Mouse (Mus musculus) testis, adult 2 months (tissue): ENCODE measurements around the gene Ccsap. TPM values are rescaled to one million over a fixed set of nuclear protein-coding genes. Genes with fewer than 3 reads are reported as not detected.

Experiments used
- H3K27ac ChIP-seq: fragments of 200-500 bp; 2 replicates; pipeline ENCODE4 v1.5.1; 2012; ENCODE audit warnings: low read depth, low read length; ENCODE audit not compliant: control insufficient read depth, insufficient read depth
- H3K27me3 ChIP-seq: fragments of 200-500 bp; 2 replicates; pipeline ENCODE4 v1.6.1; 2012; ENCODE audit warnings: mild to moderate bottlenecking, low read length, moderate library complexity; ENCODE audit not compliant: control insufficient read depth, insufficient read depth
- H3K36me3 ChIP-seq: fragments of 200-500 bp; 2 replicates; pipeline ENCODE4 v1.6.1; 2012; ENCODE audit warnings: mild to moderate bottlenecking, low read length; ENCODE audit not compliant: control insufficient read depth, insufficient read depth
- H3K4me1 ChIP-seq: fragments of 200-500 bp; 2 replicates; pipeline ENCODE4 v1.6.1; 2012; ENCODE audit warnings: low read length; ENCODE audit not compliant: control insufficient read depth, insufficient read depth
- H3K4me3 ChIP-seq: fragments of 200-500 bp; 2 replicates; pipeline ENCODE4 v1.5.1; 2012; ENCODE audit warnings: low read depth, mild to moderate bottlenecking, low read length, moderate library complexity, mixed read lengths; ENCODE audit not compliant: control insufficient read depth
- CTCF ChIP-seq: fragments of 200-500 bp; IDR thresholded peaks from 2 replicates; pipeline ENCODE4 v1.5.1; 2012; ENCODE audit warnings: low read depth, mild to moderate bottlenecking, inconsistent platforms, low read length, moderate library complexity; ENCODE audit not compliant: control insufficient read depth, insufficient read depth, insufficient replicate concordance
- POLR2A ChIP-seq: fragments of 200-500 bp; IDR thresholded peaks from 2 replicates; pipeline ENCODE4 v1.6.1; 2012; ENCODE audit warnings: low read depth, mild to moderate bottlenecking, inconsistent platforms, low read length, moderate library complexity; ENCODE audit not compliant: control insufficient read depth
- polyA plus RNA-seq: library from polyadenylated mRNA; depleted of rRNA; stranded (reverse); fragments of >200 nt; gene quantifications from 2 replicates; pipeline ENCODE4 v1.2.3, GENCODE M21; 2012

Gene Ccsap
- polyA plus RNA-seq, 1 experiment: 28.2 TPM

DNA sequence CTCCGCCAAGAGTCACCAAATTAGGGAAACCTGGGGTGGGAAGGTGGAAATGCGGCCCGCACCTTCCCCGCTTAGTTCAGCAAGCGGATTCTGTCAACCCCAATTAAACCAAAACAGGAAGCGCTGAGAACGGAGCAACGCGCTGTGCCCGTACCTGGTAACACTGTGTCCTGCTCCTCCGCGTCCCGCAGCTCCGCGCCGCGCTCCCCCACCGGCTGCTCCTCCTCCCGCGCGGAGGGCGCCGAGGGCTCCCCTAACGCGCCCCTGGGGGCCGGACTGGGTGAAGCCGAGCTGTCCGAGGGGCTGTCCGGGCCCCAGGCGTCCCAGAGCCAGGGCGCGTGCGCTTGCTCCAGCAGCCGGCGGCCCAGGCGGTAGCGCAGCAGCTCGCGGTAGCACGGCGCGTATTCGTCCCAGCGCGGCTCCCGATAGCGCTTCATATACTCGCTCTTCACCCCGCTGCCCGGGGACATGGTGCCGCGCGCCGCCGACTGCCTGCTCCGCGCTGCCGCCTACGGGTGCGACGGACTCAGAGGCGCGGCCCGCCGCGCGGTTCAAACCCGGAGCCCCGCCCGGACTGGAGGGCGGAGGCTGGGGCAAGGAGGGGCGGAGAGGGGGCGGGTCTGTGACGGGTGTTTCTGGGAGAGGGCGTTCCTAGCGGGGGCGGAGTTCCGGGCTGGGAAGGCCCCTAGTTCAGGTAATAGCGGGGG, 915 bp downstream of the Ccsap start:
- H3K36me3 ChIP-seq: no peaks in the 10 kb centered on the region
- H3K27me3 ChIP-seq: peaks cover 9% of the 10 kb centered on the region
- no peak for TF ChIP-seq CTCF
- peak; percentile 3; the same call in 1 of the 2 replicates for TF ChIP-seq POLR2A
- peak overlapping the region; percentile 92 for H3K4me3 ChIP-seq
- peak overlapping the region; percentile 56; the same call in 1 of the 2 replicates for H3K27ac ChIP-seq
- H3K4me1 ChIP-seq: peaks cover 7% of the 10 kb centered on the region

DNA sequence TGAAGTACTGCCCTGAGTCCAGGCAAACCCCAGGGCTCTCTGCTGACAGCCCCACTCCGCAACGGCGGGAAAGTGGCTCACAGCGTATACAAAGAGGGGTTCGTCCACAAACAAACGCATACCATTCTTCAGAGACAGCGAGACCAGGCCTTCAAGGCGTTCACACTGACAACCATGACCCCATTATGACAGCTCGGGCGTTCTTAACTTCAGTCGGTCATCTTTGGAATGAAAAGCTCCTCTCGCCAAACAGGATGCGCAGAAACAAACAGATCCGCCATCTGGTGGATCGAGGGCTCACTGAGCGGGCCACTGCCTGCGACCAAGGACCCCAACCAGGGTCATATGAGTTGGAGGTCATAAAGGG, 1.5 kb downstream of the Ccsap start:
- Histone ChIP-seq H3K36me3 (no peaks in the 10 kb centered on the region), H3K27ac (no peak overlapping the region)

GRCm38 (mm10) chr8:123857361-123857760, 2.6 kb downstream of the Ccsap start:
- Histone ChIP-seq H3K4me1 (peaks cover 7% of the 10 kb centered on the region), H3K4me3 (peak overlapping the region; percentile 92), H3K27ac (no peak overlapping the region), H3K27me3 (peaks cover 9% of the 10 kb centered on the region), H3K36me3 (no peaks in the 10 kb centered on the region)
- no peak for TF ChIP-seq POLR2A
- TF ChIP-seq CTCF: no peak

More for the DNA sequence above, 1.5 kb downstream of the Ccsap start:
- peaks cover 7% of the 10 kb centered on the region for H3K4me1 ChIP-seq
- H3K4me3 ChIP-seq: peak overlapping the region; percentile 92
- peak; percentile 27; the same call in 1 of the 2 replicates for TF ChIP-seq POLR2A
- TF ChIP-seq CTCF: no peak
- peaks cover 9% of the 10 kb centered on the region for H3K27me3 ChIP-seq

DNA sequence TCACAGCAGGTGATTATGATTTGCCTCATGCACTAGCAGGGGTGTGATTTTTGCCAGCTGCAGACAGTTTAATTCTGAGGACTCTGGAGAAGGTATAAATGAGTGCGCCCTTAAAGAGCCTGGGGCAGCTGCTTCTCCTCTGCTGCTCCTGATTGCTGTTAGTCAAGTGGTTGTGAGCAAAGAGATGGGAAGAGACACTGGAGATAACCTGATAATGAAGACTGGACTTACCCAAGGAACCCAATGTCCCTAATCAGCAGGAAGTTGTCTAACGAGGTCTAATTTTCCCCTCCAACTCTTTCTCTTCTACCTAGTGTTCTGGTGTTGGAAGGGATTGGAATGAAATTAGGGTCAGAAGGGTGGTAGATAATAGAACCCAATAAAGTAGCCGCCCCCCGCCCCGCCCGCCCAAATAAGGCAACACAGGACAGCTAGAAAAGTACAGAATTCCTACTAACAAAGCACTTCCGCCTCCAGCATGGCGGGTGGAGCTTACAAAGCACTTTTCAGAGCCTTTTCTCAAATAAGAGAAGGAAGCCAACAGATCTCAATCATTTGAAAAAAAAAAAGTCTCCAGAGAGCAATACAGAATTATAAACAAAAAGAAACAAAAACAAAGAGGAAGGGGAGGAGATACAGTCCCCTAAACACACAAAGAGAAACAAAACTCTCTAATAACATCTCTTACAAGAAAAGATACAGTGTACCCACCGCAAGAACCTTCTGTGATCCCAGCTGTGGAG, 5.1 kb downstream of the Ccsap start:
- TF ChIP-seq CTCF (no peak), POLR2A (no peak)
- Histone ChIP-seq H3K4me1 (peaks cover 7% of the 10 kb centered on the region), H3K36me3 (no peaks in the 10 kb centered on the region), H3K27me3 (peaks cover 9% of the 10 kb centered on the region), H3K4me3 (no peak overlapping the region), H3K27ac (no peak overlapping the region)

DNA sequence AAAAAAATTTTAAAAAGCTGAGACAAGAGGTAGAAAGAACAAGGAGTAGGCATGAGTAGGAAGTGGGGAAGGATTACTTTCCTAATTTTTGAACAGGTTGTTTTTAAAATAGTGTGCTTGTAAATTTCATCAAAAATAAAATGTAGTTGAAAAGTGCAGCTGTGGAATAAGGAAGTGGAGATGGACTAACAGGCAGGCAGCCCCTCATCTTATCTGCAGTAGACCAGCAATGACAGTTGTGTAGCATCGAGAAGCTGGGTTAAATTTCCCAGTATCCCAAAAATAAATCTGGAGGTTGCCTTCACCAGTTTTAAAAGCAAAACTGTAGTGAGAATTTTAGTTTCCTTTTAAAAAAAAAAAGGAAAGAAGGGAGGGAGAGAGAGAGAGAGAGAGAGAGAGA, 5.8 kb downstream of the Ccsap start:
- Histone ChIP-seq H3K27ac (no peak overlapping the region), H3K36me3 (no peaks in the 10 kb centered on the region), H3K4me3 (no peak overlapping the region), H3K27me3 (peaks cover 5% of the 10 kb centered on the region), H3K4me1 (peaks cover 2% of the 10 kb centered on the region; the same call in 1 of the 2 replicates)
- TF ChIP-seq CTCF: no peak
- no peak for TF ChIP-seq POLR2A

DNA sequence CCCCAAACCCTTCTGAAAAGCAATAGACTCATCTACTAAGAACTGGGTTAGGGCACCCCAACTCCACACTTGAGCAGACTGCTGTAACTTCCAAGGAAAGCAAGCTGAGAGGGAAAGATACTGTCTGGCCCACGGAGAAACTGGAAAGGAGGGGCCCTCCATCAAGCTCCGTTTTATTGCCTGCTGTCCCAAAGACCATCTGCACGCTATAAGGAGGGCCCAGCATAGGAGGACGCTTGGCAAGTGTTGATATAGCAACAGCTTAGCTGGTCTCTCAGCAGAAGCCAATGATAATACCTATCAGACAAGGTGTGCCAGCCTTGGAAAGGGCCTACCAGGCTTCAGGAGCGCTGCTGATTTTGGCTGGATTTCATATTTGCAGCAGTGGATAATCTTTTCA, 8.4 kb downstream of the Ccsap start:
- Histone ChIP-seq H3K27ac (no peak overlapping the region), H3K27me3 (no peaks in the 10 kb centered on the region), H3K4me1 (no peaks in the 10 kb centered on the region), H3K4me3 (no peak overlapping the region), H3K36me3 (no peaks in the 10 kb centered on the region)
- no peak for TF ChIP-seq CTCF
- TF ChIP-seq POLR2A: no peak

GRCm38 (mm10) chr8:123849352-123849751, 10.7 kb downstream of the Ccsap start:
- TF ChIP-seq POLR2A (no peak), CTCF (no peak)
- Histone ChIP-seq H3K36me3 (no peaks in the 10 kb centered on the region), H3K4me1 (no peaks in the 10 kb centered on the region), H3K4me3 (no peak overlapping the region), H3K27ac (no peak overlapping the region), H3K27me3 (no peaks in the 10 kb centered on the region)

- Histone ChIP-seq H3K27me3 (no peaks in the 10 kb centered on the region), H3K4me1 (no peaks in the 10 kb centered on the region), H3K36me3 (no peaks in the 10 kb centered on the region), H3K27ac (no peak overlapping the region), H3K4me3 (no peak overlapping the region)
- no peak for TF ChIP-seq CTCF
- no peak for TF ChIP-seq POLR2A
These were observed 12.5 kb downstream of the Ccsap start for GRCm38 (mm10) chr8:123847546-123847945.
